Mouse (Mus musculus) embryonic facial prominence, embryonic 11.5 days (tissue): Measurements from ENCODE around the gene 9130213A22Rik. TPM values are rescaled to one million over a fixed set of nuclear protein-coding genes. Genes with fewer than 3 reads are reported as not detected.
A peak's percentile ranks its signal among the peaks of the same experiment; 100 is the strongest.

Source experiments
- ATAC-seq: fragments of 200-750 bp; cut with Nextera tagmentation; replicated peaks from 2 replicates; pipeline ENCODE4 v1.8.0; 2017; ENCODE audit warnings: low read depth; ENCODE audit not compliant: insufficient number of reproducible peaks, low FRiP score, low TSS enrichment
- DNase-seq: peaks from one replicate; pipeline ENCODE4 v3.0.0-alpha.2; 2015; ENCODE audit warnings: low spot score
- H3K27ac ChIP-seq: fragments of 300-500 bp; sonication (generic); replicated peaks from 2 replicates; pipeline ENCODE4 v1.5.1; 2014; ENCODE audit warnings: mild to moderate bottlenecking, low read depth, low read length, control low read depth
- H3K27me3 ChIP-seq: fragments of 300-500 bp; sonication (generic); 2 replicates; pipeline ENCODE4 v1.6.1; 2014; ENCODE audit warnings: mild to moderate bottlenecking, low read length, moderate library complexity, mixed read lengths; ENCODE audit not compliant: control insufficient read depth, insufficient read depth
- H3K36me3 ChIP-seq: fragments of 300-500 bp; sonication (generic); replicated peaks from 2 replicates; pipeline ENCODE4 v1.6.1; 2014; ENCODE audit warnings: low read depth, mild to moderate bottlenecking, low read length, moderate library complexity, mixed read lengths; ENCODE audit not compliant: control insufficient read depth, insufficient read depth
- H3K4me1 ChIP-seq: fragments of 300-500 bp; sonication (generic); 2 replicates; pipeline ENCODE4 v1.6.1; 2014; ENCODE audit warnings: low read length, mixed read lengths; ENCODE audit not compliant: control insufficient read depth, insufficient read depth
- H3K4me2 ChIP-seq: fragments of 300-500 bp; sonication (generic); 2 replicates; pipeline ENCODE4 v1.6.1; 2014; ENCODE audit warnings: low read depth, mild to moderate bottlenecking, control low read depth, low read length, moderate library complexity
- H3K4me3 ChIP-seq: fragments of 300-500 bp; sonication (generic); 2 replicates; pipeline ENCODE4 v1.5.1; 2014; ENCODE audit warnings: low read depth, low read length, control low read depth
- H3K9ac ChIP-seq: fragments of 300-500 bp; sonication (generic); replicated peaks from 2 replicates; pipeline ENCODE4 v1.6.1; 2014; ENCODE audit warnings: mild to moderate bottlenecking, control low read depth, low read length
- H3K9me3 ChIP-seq: fragments of 300-500 bp; sonication (generic); replicated peaks from 2 replicates; pipeline ENCODE4 v1.6.1; 2016; ENCODE audit warnings: mild to moderate bottlenecking, low read length, inconsistent platforms, mixed read lengths; ENCODE audit not compliant: control insufficient read depth
- WGBS: fragments of 180-500 bp; shearing (Covaris S2); extraction: QIAGEN DNeasy Blood & Tissue Kit; methylation state at CpG from one replicate; pipeline ENCODE4 v1.1.7; 2014; 5-methylcytosine and 5-hydroxymethylcytosine counted together
- polyA plus RNA-seq: library from polyadenylated mRNA; unstranded; fragments of >200 nt; fragmentation: Nextera tagmentation; extraction: Ambion mirVana; gene quantifications from 2 replicates; pipeline ENCODE4 v1.2.1, GENCODE M21; 2014

The 9130213A22Rik gene
- polyA plus RNA-seq, 1 experiment from 2014 or later = not detected

DNA sequence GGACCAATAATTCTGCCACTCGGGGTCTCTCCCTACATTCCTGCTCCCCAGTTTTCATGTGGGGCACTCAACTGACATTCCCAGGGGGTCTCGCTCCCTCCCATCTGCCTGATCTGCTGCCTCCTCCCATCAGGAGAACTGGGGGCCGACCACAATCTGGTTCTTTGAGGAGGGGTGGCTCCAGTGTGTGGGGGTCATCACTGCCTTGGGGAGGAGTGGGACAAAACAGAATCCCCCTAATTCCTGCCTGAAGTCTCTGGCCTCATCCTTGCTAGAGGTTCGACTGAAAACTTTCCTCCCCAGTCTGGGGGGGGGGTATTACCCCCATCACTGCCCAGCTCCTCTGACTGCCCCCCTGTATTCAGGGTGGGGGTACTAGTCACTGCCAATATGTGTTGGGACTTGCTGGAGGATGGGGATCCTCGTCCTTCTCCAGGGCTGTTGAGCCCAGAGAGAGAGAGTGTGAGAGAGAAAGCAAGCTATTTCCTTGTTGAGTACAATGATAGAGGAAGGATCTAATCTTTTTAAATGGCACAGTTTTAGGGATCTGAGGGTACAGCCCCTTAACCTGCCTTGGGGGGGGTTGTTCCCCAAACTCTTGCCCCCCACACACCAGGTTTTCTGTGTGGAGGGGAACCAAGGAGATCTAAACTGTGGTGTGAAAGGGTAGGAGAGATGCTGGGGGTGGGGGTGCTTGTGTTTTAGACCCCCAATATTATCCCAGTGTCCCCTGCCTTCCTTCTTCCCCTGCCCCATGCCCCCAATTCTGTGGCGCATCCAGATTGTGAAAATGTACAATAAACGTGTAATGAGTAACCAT is 30.6 kb downstream of the 9130213A22Rik start:
- no peak for DNase-seq
- H3K9me3 ChIP-seq = no peaks in the 10 kb centered on the region
- no peaks in the 10 kb centered on the region for H3K36me3 ChIP-seq
- H3K27ac ChIP-seq = no peak overlapping the region
- WGBS = 62% methylated on average over 7 of the region's 7 CpGs
- H3K4me3 ChIP-seq = no peak overlapping the region
- H3K4me1 ChIP-seq = peaks cover 3% of the 10 kb centered on the region; the same call in 1 of the 2 replicates
- no peaks in the 10 kb centered on the region for H3K27me3 ChIP-seq
- H3K4me2 ChIP-seq = peak overlapping the region; percentile 2; the same call in 1 of the 2 replicates
- ATAC-seq = no peak
- H3K9ac ChIP-seq = no peak overlapping the region; the same call in 1 of the 2 replicates

DNA sequence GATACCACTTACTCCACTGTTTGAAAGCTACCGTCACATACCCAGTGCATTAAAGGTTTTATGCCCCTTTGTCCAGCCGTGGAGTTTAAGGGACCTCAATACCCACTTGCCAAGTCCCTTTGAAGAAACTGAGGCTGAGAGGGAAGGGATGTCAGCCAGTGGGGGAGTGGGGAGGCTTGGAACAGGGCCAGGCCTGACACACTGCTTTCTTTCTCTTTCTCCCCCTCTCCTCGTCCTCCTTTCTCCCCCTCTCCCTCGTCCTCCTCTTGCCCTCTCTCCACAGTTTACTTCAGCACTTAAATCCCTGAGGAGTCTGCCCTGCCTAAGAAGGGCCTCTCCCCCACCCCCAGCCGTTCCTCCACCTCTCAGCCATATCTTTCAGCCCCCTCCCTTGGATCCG is 32.0 kb downstream of the 9130213A22Rik start:
- no peak overlapping the region for H3K4me3 ChIP-seq
- ATAC-seq = no peak
- no peaks in the 10 kb centered on the region for H3K4me1 ChIP-seq

DNA sequence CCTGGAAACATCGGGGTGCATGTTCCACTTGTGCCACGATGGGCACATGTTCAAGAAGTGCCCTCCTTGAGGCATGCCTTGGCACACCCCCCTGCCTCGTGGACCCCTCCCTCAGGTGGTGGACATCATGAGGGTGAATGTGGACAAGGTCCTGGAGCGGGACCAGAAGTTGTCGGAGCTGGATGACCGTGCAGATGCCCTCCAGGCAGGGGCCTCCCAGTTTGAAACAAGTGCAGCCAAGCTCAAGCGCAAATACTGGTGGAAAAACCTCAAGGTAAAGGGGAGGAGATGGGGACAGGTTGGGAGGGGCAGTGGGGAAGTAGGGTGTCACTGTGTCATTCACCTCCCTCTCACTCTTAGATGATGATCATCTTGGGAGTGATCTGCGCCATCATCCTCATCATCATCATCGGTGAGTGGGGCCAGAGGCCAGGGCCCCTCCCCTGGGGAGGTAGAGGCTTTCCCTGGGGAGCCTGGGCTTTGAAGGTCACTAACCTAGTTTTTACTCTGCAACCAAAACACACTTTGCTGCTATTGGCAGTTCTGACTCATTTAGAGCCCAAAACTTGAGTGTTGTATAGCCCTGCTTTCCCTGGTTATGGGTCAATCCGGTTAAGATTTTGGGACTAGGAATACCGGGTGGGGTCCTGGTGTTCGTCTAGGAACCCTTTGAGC is 32.6 kb downstream of the 9130213A22Rik start:
- Histone ChIP-seq H3K4me2 (peak overlapping the region; percentile 90), H3K4me3 (peak overlapping the region; percentile 100), H3K27me3 (no peaks in the 10 kb centered on the region), H3K9ac (peak overlapping the region; percentile 99), H3K27ac (no peak overlapping the region), H3K9me3 (no peaks in the 10 kb centered on the region), H3K4me1 (no peaks in the 10 kb centered on the region), H3K36me3 (no peaks in the 10 kb centered on the region)
- DNase-seq = no peak
- WGBS = 88% methylated on average over 12 of the region's 12 CpGs
- no peak for ATAC-seq

More for the DNA sequence above, 32.0 kb downstream of the 9130213A22Rik start:
- 70% methylated on average over 6 of the region's 6 CpGs for WGBS
- DNase-seq = no peak
- Histone ChIP-seq H3K27ac (no peak overlapping the region), H3K9ac (no peak overlapping the region), H3K4me2 (no peak overlapping the region), H3K36me3 (no peaks in the 10 kb centered on the region), H3K27me3 (no peaks in the 10 kb centered on the region), H3K9me3 (no peaks in the 10 kb centered on the region)

DNA sequence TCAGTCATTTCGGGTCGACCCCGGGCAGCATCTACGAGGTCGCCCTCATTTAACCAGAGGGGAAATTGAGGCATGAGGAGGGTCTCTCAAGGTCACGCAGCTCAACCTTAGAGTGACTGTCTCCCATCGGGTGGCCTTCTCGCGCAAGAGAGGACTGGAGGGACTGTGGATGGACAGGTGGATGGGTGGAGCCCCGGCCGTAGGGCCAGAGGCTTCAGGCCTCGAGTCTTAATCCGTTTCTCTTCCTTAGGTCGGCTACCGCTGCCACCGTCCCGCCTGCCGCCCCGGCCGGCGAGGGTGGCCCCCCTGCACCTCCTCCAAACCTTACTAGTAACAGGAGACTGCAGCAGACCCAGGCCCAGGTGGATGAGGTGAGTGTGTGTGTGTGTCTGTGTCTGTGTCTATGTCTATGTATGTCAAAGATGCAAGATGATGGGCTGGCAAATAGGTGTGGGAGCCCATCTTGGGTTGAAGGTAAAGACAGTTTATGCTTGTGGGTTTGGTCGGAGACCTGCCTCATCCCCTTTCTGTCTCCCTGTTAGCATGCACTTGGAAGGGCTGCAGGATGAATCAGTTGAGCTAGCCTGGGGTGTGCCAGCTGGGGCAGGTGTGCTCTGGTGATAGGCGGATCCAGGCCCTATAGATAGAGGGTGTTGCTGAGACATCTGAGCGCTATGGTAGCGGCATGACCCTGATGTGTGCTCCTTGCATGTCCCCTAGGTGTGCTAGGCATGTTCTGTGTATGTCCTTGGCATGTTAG is 33.4 kb downstream of the 9130213A22Rik start:
- ATAC-seq = no peak
- Histone ChIP-seq H3K9me3 (no peaks in the 10 kb centered on the region), H3K4me1 (no peaks in the 10 kb centered on the region), H3K36me3 (no peaks in the 10 kb centered on the region), H3K9ac (peak overlapping the region; percentile 99), H3K4me3 (peak overlapping the region; percentile 100), H3K27me3 (no peaks in the 10 kb centered on the region), H3K27ac (peak overlapping the region; percentile 68), H3K4me2 (peak overlapping the region; percentile 90)
- 12% methylated on average over 25 of the region's 25 CpGs for WGBS
- DNase-seq = no peak

DNA sequence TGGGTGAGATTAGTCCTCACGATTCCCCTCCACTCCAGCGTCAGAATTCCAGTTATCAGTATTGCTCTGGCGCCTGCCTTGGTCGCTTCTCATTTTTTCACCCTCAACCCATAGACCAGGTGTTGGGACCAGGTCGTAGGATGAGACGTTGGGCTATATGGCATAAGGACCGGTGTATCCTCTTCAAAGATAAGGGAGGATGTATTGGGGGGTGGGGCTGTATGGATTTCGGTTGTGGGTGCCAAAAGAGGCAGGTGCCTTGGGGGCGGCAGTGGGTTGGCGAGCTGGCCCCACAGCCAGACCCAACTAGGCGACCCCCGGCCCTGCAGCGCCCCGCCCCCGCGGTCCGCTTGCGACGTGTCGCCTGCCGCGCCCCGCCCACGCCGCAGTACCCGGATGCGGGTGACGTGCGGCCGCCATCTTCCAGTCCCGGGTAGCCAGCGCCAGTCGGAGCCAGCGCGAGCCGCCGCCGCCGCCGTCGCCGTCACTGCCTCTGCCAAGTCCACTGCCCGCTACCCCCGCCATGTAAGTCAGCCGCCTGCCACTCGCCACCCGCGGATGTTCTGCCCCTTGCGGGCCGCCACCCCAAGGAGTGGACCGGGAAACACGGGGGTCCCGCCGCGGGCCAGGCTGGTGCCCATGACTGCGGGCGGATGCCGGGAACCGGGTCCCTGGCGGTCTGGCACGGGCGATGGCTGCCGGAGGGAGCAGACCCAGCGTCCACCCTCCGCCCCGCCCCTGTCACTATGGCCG is 34.1 kb downstream of the 9130213A22Rik start, which contains the start of gene Vamp2:
Gene Vamp2, plus strand, starts transcription at position 388 of the 753 bp plus-strand sequence.
- Histone ChIP-seq H3K36me3 (no peaks in the 10 kb centered on the region), H3K4me1 (no peaks in the 10 kb centered on the region)

DNA sequence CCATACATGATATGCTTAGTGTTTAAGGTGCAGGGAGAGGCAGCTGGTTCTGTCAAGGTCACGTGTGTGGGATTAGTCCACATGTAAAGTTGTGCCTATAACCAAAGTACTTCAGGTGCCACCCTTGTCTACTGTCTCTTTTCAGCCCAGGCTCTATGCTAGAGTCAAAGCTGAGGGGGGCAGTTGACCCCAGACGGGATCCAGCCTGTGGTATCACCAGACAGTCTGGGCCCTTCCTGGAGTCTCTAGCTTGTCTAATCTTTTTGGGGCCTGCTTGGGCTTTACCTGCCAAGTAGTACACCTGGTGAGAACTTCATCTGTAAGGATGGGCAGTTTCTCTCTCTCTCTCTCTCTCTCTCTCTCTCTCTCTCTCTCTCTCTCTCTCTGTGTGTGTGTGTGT is 34.8 kb downstream of the 9130213A22Rik start:
- no peak overlapping the region for H3K4me2 ChIP-seq
- WGBS = 70% methylated on average over 2 of the region's 2 CpGs
- peak overlapping the region; percentile 100; the same call in 1 of the 2 replicates for H3K4me3 ChIP-seq

More for the DNA sequence above, 34.1 kb downstream of the 9130213A22Rik start, which contains the start of gene Vamp2:
- DNase-seq (peak; percentile 95), ATAC-seq (peak; percentile 72)
- Histone ChIP-seq H3K9ac (peak within 1 kb of the TSS; percentile 99), H3K27me3 (no peaks in the 10 kb centered on the region), H3K9me3 (no peaks in the 10 kb centered on the region), H3K4me3 (peak within 1 kb of the TSS; percentile 100), H3K4me2 (peak within 1 kb of the TSS; percentile 90), H3K27ac (peak within 1 kb of the TSS; percentile 68)
- under 1% methylated on average over 56 of the region's 67 CpGs for WGBS

DNA sequence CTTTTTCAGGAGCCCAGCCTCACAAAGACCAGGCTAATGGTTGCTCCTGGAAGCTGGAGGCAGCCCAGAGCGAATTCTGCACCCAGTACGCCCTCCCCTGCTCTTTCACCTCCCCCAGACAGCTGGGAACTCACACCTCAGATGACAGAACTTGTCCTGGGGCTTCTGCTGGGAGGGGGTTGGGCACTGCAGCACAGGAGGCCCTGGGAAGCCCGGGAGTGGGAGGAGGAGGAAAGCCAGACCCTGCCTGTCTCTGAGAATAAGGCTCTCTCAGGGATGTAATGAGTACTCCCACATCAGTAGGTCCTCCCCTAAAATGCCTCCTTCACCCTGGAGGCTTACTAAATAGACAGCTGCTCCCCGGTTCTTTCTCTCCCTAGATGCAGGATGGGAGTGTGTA is 35.3 kb downstream of the 9130213A22Rik start:
- Histone ChIP-seq H3K4me2 (no peak overlapping the region; the same call in 1 of the 2 replicates), H3K4me3 (no peak overlapping the region)
- WGBS = 32% methylated on average over 4 of the region's 4 CpGs

More for the DNA sequence above, 34.8 kb downstream of the 9130213A22Rik start:
- Histone ChIP-seq H3K9ac (no peak overlapping the region; the same call in 1 of the 2 replicates), H3K9me3 (no peaks in the 10 kb centered on the region), H3K36me3 (no peaks in the 10 kb centered on the region), H3K4me1 (no peaks in the 10 kb centered on the region), H3K27me3 (no peaks in the 10 kb centered on the region), H3K27ac (0 out of 2 replicates have a peak overlapping the region, but pooled peaks have one; percentile 8)
- DNase-seq = no peak
- ATAC-seq = no peak

More for the DNA sequence above, 35.3 kb downstream of the 9130213A22Rik start:
- DNase-seq (no peak), ATAC-seq (no peak)
- peak overlapping the region; percentile 34; the same call in 1 of the 2 replicates for H3K9ac ChIP-seq
- 0 out of 2 replicates have a peak overlapping the region, but pooled peaks have one; percentile 28 for H3K27ac ChIP-seq
- no peaks in the 10 kb centered on the region for H3K27me3 ChIP-seq
- H3K9me3 ChIP-seq = no peaks in the 10 kb centered on the region
- H3K36me3 ChIP-seq = no peaks in the 10 kb centered on the region
- H3K4me1 ChIP-seq = no peaks in the 10 kb centered on the region
